Mouse (Mus musculus): ENCODE results near the gene Col1a1. TPM values are rescaled to one million over a fixed set of nuclear protein-coding genes. Genes with fewer than 3 reads are reported as not detected.

Col1a1 gene
- 85.4 and 177 TPM in 2 replicates for polyA plus RNA-seq (2016; fragmentation: Nextera tagmentation; extraction: Ambion mirVana)

DNA sequence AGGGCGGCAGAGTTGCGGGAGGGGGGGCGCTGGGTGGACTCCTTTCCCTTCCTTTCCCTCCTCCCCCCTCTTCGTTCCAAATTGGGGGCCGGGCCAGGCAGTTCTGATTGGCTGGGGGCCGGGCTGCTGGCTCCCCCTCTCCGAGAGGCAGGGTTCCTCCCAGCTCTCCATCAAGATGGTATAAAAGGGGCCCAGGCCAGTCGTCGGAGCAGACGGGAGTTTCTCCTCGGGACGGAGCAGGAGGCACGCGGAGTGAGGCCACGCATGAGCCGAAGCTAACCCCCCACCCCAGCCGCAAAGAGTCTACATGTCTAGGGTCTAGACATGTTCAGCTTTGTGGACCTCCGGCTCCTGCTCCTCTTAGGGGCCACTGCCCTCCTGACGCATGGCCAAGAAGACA lies at the start of gene Col1a1:
Gene Col1a1 (plus strand): TSS at position 180 of the 400 bp plus-strand sequence.
- Histone ChIP-seq H3K27me3 (ENCODE audit: low read depth, poor library complexity, severe bottlenecking) (peaks cover 95% of the 10 kb centered on the region), H3K36me3 (no peaks in the 10 kb centered on the region), H3K27ac (replicated peaks) (no peak within 1 kb of the TSS; the same call in 1 of the 2 replicates), H3K4me1 (peaks cover 36% of the 10 kb centered on the region), H3K9me3 (replicated peaks) (no peaks in the 10 kb centered on the region), H3K4me3 (peak within 1 kb of the TSS; percentile 54)
- 15% methylated on average over 19 of the region's 19 CpGs for WGBS
- DNase-seq (ENCODE audit: low spot score): peak; percentile 43

GRCm38 (mm10) chr11:94891155-94891554 lies 44.9 kb upstream of the Col1a1 start:
- Histone ChIP-seq H3K27me3 (ENCODE audit: low read depth, poor library complexity, severe bottlenecking) (no peaks in the 10 kb centered on the region), H3K27ac (replicated peaks) (no peak overlapping the region), H3K36me3 (no peaks in the 10 kb centered on the region), H3K4me1 (no peaks in the 10 kb centered on the region), H3K9me3 (replicated peaks) (no peaks in the 10 kb centered on the region), H3K4me3 (no peak overlapping the region)
- DNase-seq (ENCODE audit: low spot score): no peak
- 81% methylated on average over 6 of the region's 6 CpGs for WGBS

- H3K4me3 ChIP-seq: no peak overlapping the region
- 84% methylated on average over 16 of the region's 16 CpGs for WGBS
- H3K4me1 ChIP-seq: no peaks in the 10 kb centered on the region
- H3K36me3 ChIP-seq: no peaks in the 10 kb centered on the region
- no peaks in the 10 kb centered on the region for H3K9me3 ChIP-seq (replicated peaks)
- DNase-seq (ENCODE audit: low spot score): no peak
- no peak overlapping the region for H3K27ac ChIP-seq (replicated peaks)
- no peaks in the 10 kb centered on the region for H3K27me3 ChIP-seq (ENCODE audit: low read depth, poor library complexity, severe bottlenecking)
Measured at GRCm38 (mm10) chr11:94896753-94897376, 39.2 kb upstream of the Col1a1 start.

DNA sequence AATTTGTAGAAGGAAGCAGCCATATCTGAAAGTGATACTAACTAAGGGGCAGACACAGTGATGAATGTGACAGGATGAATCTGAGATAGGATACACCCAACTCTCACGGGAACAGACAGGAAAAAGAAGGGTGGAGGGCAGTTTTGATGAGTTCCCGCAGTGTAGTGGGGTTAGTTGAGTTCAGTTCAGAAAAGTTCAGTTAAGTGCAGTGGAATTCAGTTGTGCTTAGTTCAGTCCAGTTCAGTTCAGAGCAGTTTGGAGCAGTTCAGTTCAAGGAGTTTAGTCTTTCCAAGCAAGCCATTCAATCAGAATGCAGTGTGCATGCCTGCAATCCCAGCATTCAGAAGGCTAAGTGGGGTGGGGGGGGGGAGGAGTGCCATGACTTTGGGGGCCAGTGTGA lies 34.8 kb upstream of the Col1a1 start:
- Histone ChIP-seq H3K27me3 (ENCODE audit: low read depth, poor library complexity, severe bottlenecking) (no peaks in the 10 kb centered on the region), H3K27ac (replicated peaks) (no peak overlapping the region), H3K4me3 (no peak overlapping the region), H3K9me3 (replicated peaks) (no peaks in the 10 kb centered on the region), H3K36me3 (no peaks in the 10 kb centered on the region), H3K4me1 (no peaks in the 10 kb centered on the region)
- no peak for DNase-seq (ENCODE audit: low spot score)
- WGBS: 78% methylated on average over 2 of the region's 2 CpGs

DNA sequence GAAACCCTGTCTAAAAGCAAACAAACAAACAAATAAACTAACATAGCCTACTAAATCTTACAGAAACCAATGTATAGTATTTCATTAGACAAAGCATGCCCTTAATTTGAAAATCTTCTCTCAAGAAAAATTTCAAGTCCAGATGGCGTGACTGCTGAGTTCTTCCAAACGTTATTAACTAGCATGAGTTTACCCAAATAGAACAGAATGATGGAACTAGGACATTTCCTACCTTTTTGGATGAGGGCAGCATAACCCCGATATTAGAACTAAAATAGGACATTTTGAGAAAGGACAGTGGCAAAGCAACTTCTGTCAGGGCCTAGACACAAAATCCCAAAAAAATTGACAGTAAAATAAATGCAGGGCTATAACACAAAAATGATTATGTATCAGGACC lies 31.7 kb upstream of the Col1a1 start:
- Histone ChIP-seq H3K4me3 (no peak overlapping the region), H3K27ac (replicated peaks) (no peak overlapping the region), H3K9me3 (replicated peaks) (no peaks in the 10 kb centered on the region), H3K4me1 (no peaks in the 10 kb centered on the region), H3K36me3 (no peaks in the 10 kb centered on the region), H3K27me3 (ENCODE audit: low read depth, poor library complexity, severe bottlenecking) (no peaks in the 10 kb centered on the region)
- no peak for DNase-seq (ENCODE audit: low spot score)
- WGBS: 92% methylated on average over 3 of the region's 3 CpGs

DNA sequence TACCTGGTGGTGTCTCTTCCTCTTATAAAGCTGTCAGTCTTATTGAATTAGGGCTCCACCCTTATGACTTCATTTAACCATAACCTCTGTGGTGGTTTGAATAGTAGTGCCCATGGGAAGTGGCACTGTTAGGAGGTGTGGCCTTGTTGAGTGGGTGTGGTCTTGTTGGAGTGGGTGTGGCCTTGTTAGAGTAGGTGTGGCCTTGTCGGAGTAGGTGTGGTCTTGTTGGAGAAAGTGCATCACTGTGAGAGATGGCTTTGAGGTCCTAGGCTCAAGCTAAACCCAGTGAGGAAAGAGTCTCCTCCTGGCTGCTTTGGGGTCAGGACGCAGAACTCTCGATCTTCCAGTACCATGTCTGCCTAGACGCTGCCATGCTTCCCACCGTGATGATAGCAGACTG lies 25.1 kb upstream of the Col1a1 start:
- no peaks in the 10 kb centered on the region for H3K9me3 ChIP-seq (replicated peaks)
- no peaks in the 10 kb centered on the region for H3K36me3 ChIP-seq
- H3K27me3 ChIP-seq (ENCODE audit: low read depth, poor library complexity, severe bottlenecking): peaks cover 4% of the 10 kb centered on the region; the same call in 1 of the 2 replicates
- WGBS: 89% methylated on average over 5 of the region's 5 CpGs
- no peak overlapping the region for H3K27ac ChIP-seq (replicated peaks)
- peaks cover 12% of the 10 kb centered on the region for H3K4me1 ChIP-seq
- no peak overlapping the region for H3K4me3 ChIP-seq
- DNase-seq (ENCODE audit: low spot score): no peak

- Histone ChIP-seq H3K4me3 (no peak overlapping the region), H3K4me1 (peaks cover 20% of the 10 kb centered on the region), H3K36me3 (no peaks in the 10 kb centered on the region), H3K9me3 (replicated peaks) (no peaks in the 10 kb centered on the region), H3K27ac (replicated peaks) (no peak overlapping the region), H3K27me3 (ENCODE audit: low read depth, poor library complexity, severe bottlenecking) (peaks cover 4% of the 10 kb centered on the region; the same call in 1 of the 2 replicates)
- no peak for DNase-seq (ENCODE audit: low spot score)
- WGBS: 75% methylated on average over 3 of the region's 3 CpGs
Measured at GRCm38 (mm10) chr11:94912568-94912967, 23.5 kb upstream of the Col1a1 start.

DNA sequence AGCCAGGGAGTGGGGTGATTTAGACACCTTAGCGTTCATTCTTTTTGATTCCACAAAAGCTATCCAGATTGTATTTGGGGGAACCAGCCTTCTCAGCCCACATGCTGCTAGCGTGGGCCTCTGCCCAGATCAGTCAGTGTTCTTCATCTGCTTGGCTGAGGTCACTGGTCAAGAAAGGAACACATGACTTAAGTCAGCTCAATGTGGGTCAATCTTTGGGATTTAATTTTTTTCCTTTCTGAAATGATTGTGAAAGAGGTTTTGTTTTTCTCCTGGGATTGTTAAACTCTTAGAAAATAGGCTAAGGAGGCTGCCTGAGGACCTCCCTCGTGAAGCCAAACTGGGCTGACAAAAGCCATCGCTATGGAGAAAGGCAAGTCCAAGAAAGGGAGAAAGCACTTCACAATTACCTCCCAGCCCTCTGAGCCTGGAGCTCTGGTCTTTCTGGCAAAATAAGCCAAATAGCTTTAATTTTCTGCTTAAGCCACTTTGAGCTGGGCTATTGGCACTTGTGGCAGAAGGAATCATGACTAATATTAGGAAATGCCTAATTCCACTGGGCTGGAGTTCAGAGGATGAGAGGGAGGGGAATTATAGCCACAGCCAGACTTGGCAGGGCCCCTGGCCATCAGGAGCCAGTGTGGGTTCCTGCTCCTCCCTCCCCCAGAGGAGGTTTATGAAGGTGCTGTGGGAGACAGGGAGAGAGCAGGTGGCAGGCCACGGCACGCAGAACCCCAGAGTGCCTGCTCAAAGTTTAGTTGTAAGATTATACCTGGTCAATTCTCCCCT lies 22.5 kb upstream of the Col1a1 start:
- H3K9me3 ChIP-seq (replicated peaks): no peaks in the 10 kb centered on the region
- no peak overlapping the region for H3K27ac ChIP-seq (replicated peaks)
- H3K4me3 ChIP-seq: no peak overlapping the region
- DNase-seq (ENCODE audit: low spot score): no peak
- 75% methylated on average over 6 of the region's 6 CpGs for WGBS
- peaks cover 4% of the 10 kb centered on the region; the same call in 1 of the 2 replicates for H3K27me3 ChIP-seq (ENCODE audit: low read depth, poor library complexity, severe bottlenecking)
- peaks cover 20% of the 10 kb centered on the region for H3K4me1 ChIP-seq
- H3K36me3 ChIP-seq: no peaks in the 10 kb centered on the region

DNA sequence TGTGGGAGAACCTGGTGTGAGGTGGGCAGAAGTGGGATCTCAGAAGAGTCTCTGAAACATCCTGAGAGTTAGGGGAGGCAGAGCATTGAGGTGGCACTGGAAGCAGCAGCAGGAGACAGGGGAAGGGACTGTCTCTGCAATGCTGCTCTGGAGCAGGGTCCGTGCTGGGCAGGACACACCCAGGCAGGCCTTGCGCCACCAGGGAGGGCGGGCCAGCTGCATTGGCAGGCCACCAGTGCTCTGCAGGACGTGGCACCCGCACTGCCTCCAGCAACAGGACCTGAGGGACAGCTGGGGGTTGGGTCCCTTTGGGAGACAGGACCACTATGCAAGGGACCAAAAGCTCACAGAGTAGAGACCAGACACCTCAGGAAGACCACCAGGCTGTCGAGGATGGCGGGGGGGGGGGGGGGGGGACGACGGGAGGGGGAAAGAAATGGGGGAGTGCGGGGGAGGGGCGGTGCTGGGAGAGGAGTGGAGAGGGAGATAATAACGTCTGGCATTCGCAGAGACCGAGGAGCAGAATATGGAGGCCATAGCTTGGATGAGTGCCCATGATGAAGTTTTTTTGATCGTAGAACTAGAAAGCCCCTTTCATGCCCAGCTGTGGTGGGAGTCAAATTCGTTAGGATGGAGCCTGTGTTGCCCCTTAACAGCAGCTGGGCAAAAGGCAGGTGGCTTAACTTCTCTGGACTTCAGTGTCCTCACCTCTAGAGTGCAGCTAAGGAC lies 20.2 kb upstream of the Col1a1 start:
- DNase-seq (ENCODE audit: low spot score): no peak
- WGBS: 33% methylated on average over 13 of the region's 16 CpGs
- H3K9me3 ChIP-seq (replicated peaks): no peaks in the 10 kb centered on the region
- H3K36me3 ChIP-seq: no peaks in the 10 kb centered on the region
- H3K27ac ChIP-seq (replicated peaks): peak overlapping the region; percentile 46; the same call in 1 of the 2 replicates
- H3K4me3 ChIP-seq: no peak overlapping the region
- peaks cover 20% of the 10 kb centered on the region for H3K4me1 ChIP-seq
- H3K27me3 ChIP-seq (ENCODE audit: low read depth, poor library complexity, severe bottlenecking): peaks cover 4% of the 10 kb centered on the region; the same call in 1 of the 2 replicates

- peaks cover 4% of the 10 kb centered on the region; the same call in 1 of the 2 replicates for H3K27me3 ChIP-seq (ENCODE audit: low read depth, poor library complexity, severe bottlenecking)
- no peak for DNase-seq (ENCODE audit: low spot score)
- 27% methylated on average over 4 of the region's 4 CpGs for WGBS
Measured at GRCm38 (mm10) chr11:94916477-94916876, 19.5 kb upstream of the Col1a1 start.

GRCm38 (mm10) chr11:94917717-94918116 lies 18.3 kb upstream of the Col1a1 start:
- no peak overlapping the region for H3K27ac ChIP-seq (replicated peaks)
- peaks cover 4% of the 10 kb centered on the region; the same call in 1 of the 2 replicates for H3K27me3 ChIP-seq (ENCODE audit: low read depth, poor library complexity, severe bottlenecking)
- H3K36me3 ChIP-seq: no peaks in the 10 kb centered on the region
- H3K9me3 ChIP-seq (replicated peaks): no peaks in the 10 kb centered on the region
- H3K4me1 ChIP-seq: peaks cover 20% of the 10 kb centered on the region
- H3K4me3 ChIP-seq: no peak overlapping the region
- 81% methylated on average over 6 of the region's 6 CpGs for WGBS
- no peak for DNase-seq (ENCODE audit: low spot score)

More at GRCm38 (mm10) chr11:94916477-94916876, 19.5 kb upstream of the Col1a1 start:
- H3K9me3 ChIP-seq (replicated peaks): no peaks in the 10 kb centered on the region
- H3K36me3 ChIP-seq: no peaks in the 10 kb centered on the region
- peaks cover 20% of the 10 kb centered on the region for H3K4me1 ChIP-seq
- no peak overlapping the region for H3K4me3 ChIP-seq
- H3K27ac ChIP-seq (replicated peaks): no peak overlapping the region

DNA sequence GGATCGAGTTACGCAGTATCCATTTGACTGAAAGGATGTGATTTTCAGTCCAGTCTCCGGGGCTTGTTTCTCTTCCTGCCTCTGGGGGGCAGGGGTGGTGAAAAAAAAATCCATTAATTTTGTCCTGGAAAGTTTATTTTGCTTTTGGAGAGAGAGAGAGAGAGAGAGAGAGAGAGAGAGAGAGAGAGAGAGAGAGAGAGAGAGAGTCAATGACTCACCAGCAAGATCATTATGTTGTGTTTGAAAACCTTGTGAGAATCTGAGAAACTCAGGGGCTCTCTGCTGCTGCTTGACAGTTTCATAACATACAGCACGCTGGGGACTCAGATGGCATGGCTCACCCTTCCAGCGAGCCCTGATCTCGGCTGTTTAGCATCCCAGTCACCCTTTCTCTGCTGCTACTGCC lies 15.0 kb upstream of the Col1a1 start:
- H3K27me3 ChIP-seq (ENCODE audit: low read depth, poor library complexity, severe bottlenecking): no peaks in the 10 kb centered on the region
- no peak overlapping the region for H3K4me3 ChIP-seq
- H3K4me1 ChIP-seq: peaks cover 7% of the 10 kb centered on the region
- no peak overlapping the region for H3K27ac ChIP-seq (replicated peaks)
- no peak for DNase-seq (ENCODE audit: low spot score)
- no peaks in the 10 kb centered on the region for H3K36me3 ChIP-seq
- 64% methylated on average over 6 of the region's 6 CpGs for WGBS
- H3K9me3 ChIP-seq (replicated peaks): no peaks in the 10 kb centered on the region

Data from midbrain, embryonic 10.5 days (tissue).